Mouse (Mus musculus) layer of hippocampus, adult 6 months (tissue): ENCODE data around the gene Cox4i2. TPM values are rescaled to one million over a fixed set of nuclear protein-coding genes. Genes with fewer than 3 reads are reported as not detected.

ENCODE experiments used
- long read RNA-seq, 2 experiments: library from polyadenylated mRNA; unstranded; transcript quantifications; one replicate each; pipeline ENCODE4 v2.0.0; 2019 to 2020
- microRNA-seq: library from miRNA; unstranded; fragments of <30 nt; microRNA quantifications from one replicate; pipeline ENCODE4 v1.2.0, GENCODE M21; 2020
- polyA plus RNA-seq: library from polyadenylated mRNA; unstranded; fragments of <200 nt; fragmentation: Nextera tagmentation; gene quantifications from 2 replicates; pipeline ENCODE4 v1.2.3, GENCODE M21; 2021

Gene Cox4i2
- polyA plus RNA-seq = 2.6 and 3.0 TPM in 2 replicates
- long read RNA-seq, experiment 1, partial matches to known transcripts = 0 of 2 reads
- long read RNA-seq, experiment 1, other reads (novel, unspliced or antisense) = 0 of 2 reads
- long read RNA-seq, experiment 2, partial matches to known transcripts = 0 of 1 reads
- long read RNA-seq, experiment 2, other reads (novel, unspliced or antisense) = 0 of 1 reads

GRCm38 (mm10) chr2:152753944-152754711, at the start of gene Cox4i2:
Gene Cox4i2, plus strand, starts transcription at chr2:152754173.

GRCm38 (mm10) chr2:152736090-152736601, 17.8 kb upstream of the Cox4i2 start, which contains the start of gene Id1:
Gene Id1, plus strand, starts transcription at chr2:152736251.

Small RNA genes lying within 50 kb of the gene (microRNA-seq; reads per million reads assigned to microRNA genes)
- gene Gm23802 = not detected

Other genes starting within 250 kb of the Cox4i2 start
- gene Defb26, start 242.5 kb upstream of the Cox4i2 start, polyA plus RNA-seq = not detected in 2 replicates
- not detected in 2 replicates for gene Defb28, start 235.9 kb upstream of the Cox4i2 start, polyA plus RNA-seq
- gene Defb29, start 214.1 kb upstream of the Cox4i2 start, polyA plus RNA-seq = not detected in 2 replicates
- gene Gm17416, start 184.8 kb upstream of the Cox4i2 start, polyA plus RNA-seq = not detected in 2 replicates
- not detected in 2 replicates for gene Defb21, start 181.4 kb upstream of the Cox4i2 start, polyA plus RNA-seq
- not detected in 2 replicates for gene Defb19, start 173.9 kb upstream of the Cox4i2 start, polyA plus RNA-seq
- not detected in 2 replicates for gene Defb45, start 154.8 kb upstream of the Cox4i2 start, polyA plus RNA-seq
- not detected in 2 replicates for gene Defb36, start 149.8 kb upstream of the Cox4i2 start, polyA plus RNA-seq
- gene Defb25, start 131.1 kb upstream of the Cox4i2 start, polyA plus RNA-seq = 1.4 TPM in 1 of 2 replicates, not detected in the other
- 0.35 and 0.44 TPM in 2 replicates for gene Rem1, start 127.2 kb upstream of the Cox4i2 start, polyA plus RNA-seq
- 74.3 and 79.3 TPM in 2 replicates for gene H13, start 84.7 kb upstream of the Cox4i2 start, polyA plus RNA-seq
- 21.8 and 22.0 TPM in 2 replicates for gene Mcts2, start 67.1 kb upstream of the Cox4i2 start, polyA plus RNA-seq
- gene Id1, start 17.9 kb upstream of the Cox4i2 start, polyA plus RNA-seq = 15.1 and 16.2 TPM in 2 replicates
- gene Bcl2l1, start 77.6 kb downstream of the Cox4i2 start, polyA plus RNA-seq = 156 and 180 TPM in 2 replicates
- gene Tpx2, start 93.8 kb downstream of the Cox4i2 start, polyA plus RNA-seq = 0.50 and 0.72 TPM in 2 replicates
- not detected in 2 replicates for gene Mylk2, start 157.2 kb downstream of the Cox4i2 start, polyA plus RNA-seq
- gene Foxs1, start 179.0 kb downstream of the Cox4i2 start, polyA plus RNA-seq = 0.60 and 0.63 TPM in 2 replicates
- gene Dusp15, start 197.5 kb downstream of the Cox4i2 start, polyA plus RNA-seq = 6.7 and 12.0 TPM in 2 replicates
- gene Ttll9, start 208.3 kb downstream of the Cox4i2 start, polyA plus RNA-seq = 1.3 and 1.9 TPM in 2 replicates